Mouse (Mus musculus) embryonic fibroblast, embryonic 13.5 days (primary cell): ENCODE measurements around the gene Ssh3.

Experiments used
- CTCF ChIP-seq: IDR thresholded peaks from 2 replicates; pipeline ENCODE4 v1.5.1; 2011; ENCODE audit warnings: mild to moderate bottlenecking, control low read depth, low read length, moderate library complexity, borderline replicate concordance; ENCODE audit not compliant: insufficient read depth
- POLR2A ChIP-seq: IDR thresholded peaks from 2 replicates; pipeline ENCODE4 v1.6.1; 2011; ENCODE audit warnings: low read depth, mild to moderate bottlenecking, control low read depth, low read length, moderate library complexity

DNA sequence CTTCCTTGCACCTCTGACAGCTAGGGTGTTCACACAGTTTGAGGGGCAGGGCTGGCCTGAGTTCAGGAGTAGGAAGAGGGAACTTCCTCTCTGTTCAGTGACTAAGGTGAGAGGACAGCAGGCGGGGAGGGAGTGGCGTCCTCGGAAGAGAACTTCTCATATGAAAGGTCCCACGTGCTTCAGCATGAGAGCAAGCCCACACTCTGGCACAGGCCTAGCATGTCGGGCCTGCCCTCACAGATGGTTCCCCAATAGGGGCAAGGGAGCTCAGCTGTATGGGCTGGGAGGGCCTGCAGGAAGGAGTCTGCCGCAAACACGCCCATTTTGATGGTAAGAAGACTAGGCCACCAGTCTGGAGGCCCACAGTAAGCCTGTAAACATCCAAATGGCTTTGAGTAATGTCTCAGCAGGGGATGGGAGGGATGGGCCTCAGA is 31.3 kb upstream of the Ssh3 start:
- TF ChIP-seq CTCF (no peak), POLR2A (no peak)
